Mouse (Mus musculus) CH12.LX (cell line): ENCODE results near the gene Fndc10. TPM values are rescaled to one million over a fixed set of nuclear protein-coding genes. Genes with fewer than 3 reads are reported as not detected.
A peak's percentile ranks its signal among the peaks of the same experiment; 100 is the strongest.

ENCODE experiments used
- DNase-seq: peaks from one replicate; pipeline ENCODE4 v3.0.0-alpha.2; 2013; ENCODE audit errors: extremely low read depth
- H3K27ac ChIP-seq: 2 replicates; pipeline ENCODE4 v1.5.1; 2012; ENCODE audit warnings: low read depth, mild to moderate bottlenecking, control low read depth, moderate library complexity; ENCODE audit not compliant: insufficient read depth
- H3K27me3 ChIP-seq: replicated peaks from 2 replicates; pipeline ENCODE3; 2012; ENCODE audit warnings: inconsistent platforms
- H3K36me3 ChIP-seq, 2 experiments: replicated peaks in 1 of 2; 2 replicates each; pipeline versions ENCODE3 to v1.6.1; 2012; ENCODE audit warnings: inconsistent platforms in 1 of 2, low read length in 1 of 2, mild to moderate bottlenecking in 1 of 2, mixed read lengths in 1 of 2, moderate library complexity in 1 of 2; ENCODE audit not compliant: control insufficient read depth in 1 of 2, insufficient read depth in 1 of 2
- H3K4me1 ChIP-seq, 2 experiments: 2 replicates each; pipeline ENCODE4 v1.6.1; 2012; ENCODE audit warnings: inconsistent platforms in 1 of 2, moderate library complexity in 1 of 2; ENCODE audit not compliant: insufficient read depth in 2 of 2, control insufficient read depth in 1 of 2
- H3K4me2 ChIP-seq: 2 replicates; pipeline ENCODE4 v1.6.1; 2012; ENCODE audit warnings: low read depth, mild to moderate bottlenecking, control low read depth; ENCODE audit not compliant: poor library complexity, insufficient read depth, severe bottlenecking
- H3K4me3 ChIP-seq, 3 experiments: fragments of 150-350 bp in 1 of 3; sonication (generic) in 1 of 3; replicated peaks in 1 of 3; 2 replicates each; pipeline versions ENCODE3 to v1.5.1; 2011 to 2012; ENCODE audit warnings: low read depth in 2 of 3, low read length in 2 of 3, mild to moderate bottlenecking in 2 of 3, moderate library complexity in 2 of 3, control low read depth in 1 of 3, improper control_type of control experiment in 1 of 3, inconsistent platforms in 1 of 3, mixed read lengths in 1 of 3; ENCODE audit not compliant: poor library complexity in 1 of 3
- H3K79me2 ChIP-seq: replicated peaks from 2 replicates; pipeline ENCODE4 v1.6.1; 2012; ENCODE audit warnings: mild to moderate bottlenecking, moderate library complexity; ENCODE audit not compliant: control insufficient read depth, poor library complexity, insufficient read depth, severe bottlenecking; ENCODE audit errors: extremely low read depth
- H3K9ac ChIP-seq: 2 replicates; pipeline ENCODE4 v1.6.1; 2012; ENCODE audit warnings: low read depth, mild to moderate bottlenecking, control low read depth, moderate library complexity; ENCODE audit not compliant: insufficient read depth
- H3K9me3 ChIP-seq: replicated peaks from 2 replicates; pipeline ENCODE3; 2012; ENCODE audit warnings: low read length, inconsistent platforms, mixed read lengths
- BHLHE40 ChIP-seq: IDR thresholded peaks from 2 replicates; pipeline ENCODE4 v1.6.1; 2011; ENCODE audit warnings: mild to moderate bottlenecking, low read depth, low read length, improper control_type of control experiment
- CHD1 ChIP-seq: IDR thresholded peaks from 2 replicates; pipeline ENCODE4 v1.6.1; 2012; ENCODE audit warnings: low read depth, low read length, improper control_type of control experiment, inconsistent platforms
- CHD2 ChIP-seq: IDR thresholded peaks from 2 replicates; pipeline ENCODE4 v1.6.1; 2011; ENCODE audit warnings: low read length, improper control_type of control experiment
- CTCF ChIP-seq, 2 experiments: IDR thresholded peaks in 1 of 2; conservative IDR thresholded peaks in 1 of 2; 2 replicates each; pipeline ENCODE4 v1.5.1; 2011 to 2012; ENCODE audit warnings: low read depth in 2 of 2, low read length in 2 of 2, improper control_type of control experiment in 1 of 2, inconsistent platforms in 1 of 2, mild to moderate bottlenecking in 1 of 2, moderate library complexity in 1 of 2
- E2F4 ChIP-seq: IDR thresholded peaks from 2 replicates; pipeline ENCODE4 v1.6.1; 2011; ENCODE audit warnings: low read depth, low read length, improper control_type of control experiment; ENCODE audit not compliant: insufficient replicate concordance
- ELF1 ChIP-seq: IDR thresholded peaks from 2 replicates; pipeline ENCODE4 v1.6.1; 2014; ENCODE audit warnings: low read depth, mild to moderate bottlenecking, inconsistent platforms, low read length, improper control_type of control experiment
- EP300 ChIP-seq: IDR thresholded peaks from 2 replicates; pipeline ENCODE4 v1.6.1; 2011; ENCODE audit warnings: low read length, improper control_type of control experiment
- ETS1 ChIP-seq: conservative IDR thresholded peaks from 2 replicates; pipeline ENCODE4 v1.6.1; 2012; ENCODE audit warnings: low read depth, mild to moderate bottlenecking, inconsistent platforms, low read length, improper control_type of control experiment, moderate library complexity
- GABPA ChIP-seq: IDR thresholded peaks from 2 replicates; pipeline ENCODE4 v1.6.1; 2012; ENCODE audit warnings: low read depth, low read length, improper control_type of control experiment, inconsistent platforms; ENCODE audit not compliant: insufficient replicate concordance
- HCFC1 ChIP-seq: IDR thresholded peaks from 2 replicates; pipeline ENCODE4 v1.6.1; 2012; ENCODE audit warnings: low read depth, mild to moderate bottlenecking, inconsistent platforms, low read length, improper control_type of control experiment
- IRF4 ChIP-seq: IDR thresholded peaks from 2 replicates; pipeline ENCODE4 v1.6.1; 2014; ENCODE audit warnings: low read depth, mild to moderate bottlenecking, inconsistent platforms, low read length, improper control_type of control experiment
- JUN ChIP-seq: IDR thresholded peaks from 2 replicates; pipeline ENCODE4 v1.6.1; 2011; ENCODE audit warnings: low read depth, mild to moderate bottlenecking, low read length, improper control_type of control experiment, moderate library complexity; ENCODE audit not compliant: insufficient read depth
- JUND ChIP-seq: conservative IDR thresholded peaks from 2 replicates; pipeline ENCODE4 v1.6.1; 2011; ENCODE audit warnings: low read depth, low read length, improper control_type of control experiment
- KAT2A ChIP-seq: IDR thresholded peaks from 2 replicates; pipeline ENCODE4 v1.6.1; 2012; ENCODE audit warnings: low read length, improper control_type of control experiment, inconsistent platforms; ENCODE audit not compliant: insufficient replicate concordance
- MAFK ChIP-seq: IDR thresholded peaks from 2 replicates; pipeline ENCODE4 v1.6.1; 2011; ENCODE audit warnings: low read length, improper control_type of control experiment; ENCODE audit not compliant: insufficient replicate concordance
- MAX ChIP-seq: IDR thresholded peaks from 2 replicates; pipeline ENCODE4 v1.6.1; 2011; ENCODE audit warnings: low read length, improper control_type of control experiment
- MAZ ChIP-seq: IDR thresholded peaks from 2 replicates; pipeline ENCODE4 v1.6.1; 2012; ENCODE audit warnings: low read depth, mild to moderate bottlenecking, inconsistent platforms, low read length, improper control_type of control experiment, moderate library complexity
- MEF2A ChIP-seq: IDR thresholded peaks from 2 replicates; pipeline ENCODE4 v1.6.1; 2014; ENCODE audit warnings: low read depth, mild to moderate bottlenecking, inconsistent platforms, low read length, improper control_type of control experiment, borderline replicate concordance
- MXI1 ChIP-seq: IDR thresholded peaks from 2 replicates; pipeline ENCODE4 v1.6.1; 2011; ENCODE audit warnings: mild to moderate bottlenecking, low read depth, low read length, improper control_type of control experiment
- MYC ChIP-seq: IDR thresholded peaks from 2 replicates; pipeline ENCODE4 v1.6.1; 2011; ENCODE audit warnings: low read depth, mild to moderate bottlenecking, improper control_type of control experiment, low read length
- NELFE ChIP-seq: IDR thresholded peaks from 2 replicates; pipeline ENCODE4 v1.6.1; 2011; ENCODE audit warnings: low read depth, low read length, improper control_type of control experiment
- NRF1 ChIP-seq: IDR thresholded peaks from 2 replicates; pipeline ENCODE4 v1.6.1; 2014; ENCODE audit warnings: low read depth, mild to moderate bottlenecking, inconsistent platforms, low read length, improper control_type of control experiment, moderate library complexity
- PAX5 ChIP-seq: IDR thresholded peaks from 2 replicates; pipeline ENCODE4 v1.6.1; 2012; ENCODE audit warnings: low read length, inconsistent platforms, mixed read lengths
- POLR2A ChIP-seq: IDR thresholded peaks from 2 replicates; pipeline ENCODE4 v1.6.1; 2011; ENCODE audit warnings: low read depth, mild to moderate bottlenecking, improper control_type of control experiment, low read length
- POLR2AphosphoS2 ChIP-seq: IDR thresholded peaks from 2 replicates; pipeline ENCODE4 v1.6.1; 2011; ENCODE audit warnings: low read depth, low read length, improper control_type of control experiment
- RAD21 ChIP-seq: IDR thresholded peaks from 2 replicates; pipeline ENCODE4 v1.6.1; 2011; ENCODE audit warnings: low read depth, mild to moderate bottlenecking, low read length, improper control_type of control experiment, moderate library complexity
- RCOR1 ChIP-seq: conservative IDR thresholded peaks from 2 replicates; pipeline ENCODE4 v1.6.1; 2012; ENCODE audit warnings: low read depth, mild to moderate bottlenecking, inconsistent platforms, low read length, improper control_type of control experiment
- SIN3A ChIP-seq: IDR thresholded peaks from 2 replicates; pipeline ENCODE4 v1.6.1; 2012; ENCODE audit warnings: low read length, improper control_type of control experiment, inconsistent platforms
- SMC3 ChIP-seq: IDR thresholded peaks from 2 replicates; pipeline ENCODE4 v1.6.1; 2011; ENCODE audit warnings: low read depth, low read length, improper control_type of control experiment
- TBP ChIP-seq: conservative IDR thresholded peaks from 2 replicates; pipeline ENCODE4 v1.6.1; 2011; ENCODE audit warnings: low read depth, low read length, improper control_type of control experiment
- TCF12 ChIP-seq: IDR thresholded peaks from 2 replicates; pipeline ENCODE4 v1.6.1; 2014; ENCODE audit warnings: low read depth, mild to moderate bottlenecking, inconsistent platforms, low read length, improper control_type of control experiment
- UBTF ChIP-seq: IDR thresholded peaks from 2 replicates; pipeline ENCODE4 v1.6.1; 2012; ENCODE audit warnings: low read depth, mild to moderate bottlenecking, inconsistent platforms, low read length, improper control_type of control experiment, moderate library complexity
- USF1 ChIP-seq: IDR thresholded peaks from 2 replicates; pipeline ENCODE4 v1.6.1; 2014; ENCODE audit warnings: low read depth, mild to moderate bottlenecking, inconsistent platforms, low read length, improper control_type of control experiment
- USF2 ChIP-seq: conservative IDR thresholded peaks from 2 replicates; pipeline ENCODE4 v1.6.1; 2011; ENCODE audit warnings: low read depth, low read length, improper control_type of control experiment
- ZC3H11A ChIP-seq: IDR thresholded peaks from 2 replicates; pipeline ENCODE4 v1.6.1; 2012; ENCODE audit warnings: low read depth, mild to moderate bottlenecking, inconsistent platforms, low read length, improper control_type of control experiment
- ZKSCAN1 ChIP-seq: IDR thresholded peaks from 2 replicates; pipeline ENCODE4 v1.6.1; 2012; ENCODE audit warnings: low read depth, inconsistent platforms, low read length, improper control_type of control experiment, borderline replicate concordance
- ZMIZ1 ChIP-seq: IDR thresholded peaks from 2 replicates; pipeline ENCODE4 v1.6.1; 2012; ENCODE audit warnings: low read depth, mild to moderate bottlenecking, inconsistent platforms, low read length, improper control_type of control experiment
- ZNF384 ChIP-seq: IDR thresholded peaks from 2 replicates; pipeline ENCODE4 v1.6.1; 2012; ENCODE audit warnings: low read depth, low read length, improper control_type of control experiment, inconsistent platforms
- dilution Hi-C: fragments of 300-500 bp; cut with MboI; formaldehyde crosslinking; loops from 2 replicates; pipeline ENCODE4 v1.14.3; 2020; ENCODE audit warnings: low sequenced_read_pairs; ENCODE audit not compliant: extremely low pct_unique_long_range_greater_than_20kb, extremely low pct_ligation_motif_present
- in situ Hi-C: fragments of 300-500 bp; cut with MboI; formaldehyde crosslinking; loops from 3 replicates; pipeline ENCODE4 v1.14.3; 2019; ENCODE audit warnings: low sequenced_read_pairs, low pct_ligation_motif_present, low pct_unique_long_range_greater_than_20kb, mixed read lengths
- polyA plus RNA-seq: library from polyadenylated mRNA; unstranded; fragments of >175 nt; gene quantifications from 2 replicates; pipeline ENCODE4 v1.2.1, GENCODE M21; 2012; ENCODE audit warnings: low read depth; ENCODE audit not compliant: insufficient read length
- total RNA-seq, 2 experiments: library from RNA; depleted of rRNA; stranded (reverse); fragments of 300-350 nt in 1 of 2; fragments of >200 nt in 1 of 2; gene quantifications; 2 replicates each; pipeline ENCODE4 v1.2.3; 2012 to 2014

The Fndc10 gene
- total and polyA plus RNA-seq, 3 experiments, result 1.3 to 3.2 (median 1.7) TPM

DNA sequence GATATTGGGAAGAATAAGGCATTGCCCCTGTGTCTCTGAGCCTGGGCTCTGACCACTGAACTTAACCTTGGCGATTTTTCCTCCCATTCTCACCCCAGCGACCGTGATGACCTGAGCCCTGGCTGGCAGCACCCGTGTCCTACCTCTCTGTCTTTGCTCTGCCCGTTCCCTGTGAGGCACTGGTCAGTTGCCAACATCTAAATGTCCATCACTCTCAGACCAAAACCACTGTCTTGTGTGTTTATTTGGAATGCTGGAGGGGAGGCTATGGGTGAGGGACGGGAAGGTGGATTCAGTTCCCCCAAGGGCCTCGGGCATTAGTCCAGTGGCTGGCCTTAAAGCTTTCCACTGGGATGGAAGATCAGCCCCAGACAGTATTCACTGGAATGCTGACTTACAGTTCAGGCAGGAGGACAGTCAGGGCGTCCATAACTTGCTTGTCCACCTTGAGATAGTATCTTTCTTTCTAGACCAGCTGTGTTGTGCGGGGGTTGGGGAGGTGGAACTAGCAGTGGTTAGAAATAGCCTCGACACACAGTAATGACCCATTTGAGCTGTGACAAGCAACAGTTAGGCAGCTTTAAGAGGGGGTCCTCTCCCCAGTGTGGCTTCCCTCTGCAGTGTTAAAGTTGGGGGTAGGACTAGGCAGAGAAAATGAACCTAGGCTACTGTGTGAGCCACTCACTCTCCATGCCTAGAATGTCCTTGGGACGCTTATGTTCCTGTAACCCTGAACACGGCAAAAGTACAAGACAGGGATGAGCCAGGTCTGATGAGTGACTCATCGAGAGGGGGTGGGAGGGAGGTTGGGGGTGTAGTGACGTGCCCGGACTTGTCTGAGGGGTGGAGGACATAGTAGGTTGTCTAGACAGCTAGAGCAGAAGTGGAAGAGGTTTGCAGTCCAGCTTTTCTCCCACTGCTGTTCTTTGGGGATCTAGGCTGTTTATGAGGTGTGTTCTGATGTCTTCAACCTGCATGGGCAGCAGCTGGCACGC, 2.4 kb downstream of the Fndc10 start:
- Histone ChIP-seq H3K9me3 (peaks cover 3% of the 10 kb centered on the region), H3K4me1 (peaks cover 22 to 44% of the 10 kb centered on the region in 2 experiments), H3K27me3 (peaks cover 26% of the 10 kb centered on the region), H3K4me2 (peak overlapping the region; percentile 79), H3K79me2 (no peaks in the 10 kb centered on the region), H3K9ac (peak overlapping the region; percentile 27), H3K4me3 (peak overlapping the region in 2 of 3 experiments; percentile 25 to 55), H3K27ac (peak overlapping the region; percentile 83), H3K36me3 (no peaks in the 10 kb centered on the region)
- TF ChIP-seq ZMIZ1 (no peak), TCF12 (no peak), GABPA (no peak), MAZ (peak; percentile 73), MYC (no peak), POLR2A (0 out of 2 replicates have a peak, but pooled peaks have one; percentile 22), RAD21 (no peak), RCOR1 (no peak), ZC3H11A (no peak), IRF4 (peak; percentile 29; the same call in 1 of the 2 replicates), MAFK (no peak), MEF2A (no peak), CHD1 (peak; percentile 95), JUN (0 out of 2 replicates have a peak, but pooled peaks have one; percentile 16), SMC3 (no peak), JUND (no peak), UBTF (no peak), USF2 (no peak), TBP (no peak), MXI1 (no peak), USF1 (no peak), EP300 (0 out of 2 replicates have a peak, but pooled peaks have one; percentile 17), NRF1 (no peak), CHD2 (no peak), NELFE (0 out of 2 replicates have a peak, but pooled peaks have one; percentile 20), PAX5 (no peak), SIN3A (peak; percentile 45; the same call in 1 of the 2 replicates), ZNF384 (no peak), POLR2AphosphoS2 (no peak), CTCF (conservative IDR thresholded peaks at IDR 0.05 in 1 of 2, IDR thresholded peaks at IDR 0.05 in 1 of 2; ENCODE audit: low read depth in 2 of 2, low read length in 2 of 2) (no peak), MAX (no peak), BHLHE40 (no peak), ELF1 (no peak), HCFC1 (no peak), E2F4 (no peak), KAT2A (no peak), ETS1 (0 out of 2 replicates have a peak, but pooled peaks have one; percentile 8), ZKSCAN1 (peak; percentile 24)
- DNase-seq, result no peak
- in situ Hi-C loops, result loop anchor here (10.0 kb wide), 1 partner anchor 212 kb away; no protein-coding TSS in a partner anchor
- dilution Hi-C loops, result no loop called here
